Mouse (Mus musculus) intestine, embryonic 16.5 days (tissue): Measurements from ENCODE around the gene Plvap. TPM values are rescaled to one million over a fixed set of nuclear protein-coding genes. Genes with fewer than 3 reads are reported as not detected.

Experiments
- ATAC-seq: fragments of 200-750 bp; cut with Nextera tagmentation; 2 replicates; pipeline ENCODE4 v1.8.0; 2017; ENCODE audit warnings: moderate TSS enrichment, moderate library complexity
- H3K27ac ChIP-seq: fragments of 300-500 bp; sonication (generic); 2 replicates; pipeline ENCODE4 v1.5.1; 2014; ENCODE audit warnings: mild to moderate bottlenecking, low read length
- H3K27me3 ChIP-seq: fragments of 300-500 bp; sonication (generic); replicated peaks from 2 replicates; pipeline ENCODE4 v1.6.1; 2014; ENCODE audit warnings: low read length, control low read depth, mixed read lengths; ENCODE audit not compliant: control insufficient read depth, insufficient read depth
- H3K36me3 ChIP-seq: fragments of 300-500 bp; sonication (generic); 2 replicates; pipeline ENCODE4 v1.6.1; 2014; ENCODE audit warnings: low read length, control low read depth; ENCODE audit not compliant: control insufficient read depth, insufficient read depth
- H3K4me1 ChIP-seq: fragments of 300-500 bp; sonication (generic); 2 replicates; pipeline ENCODE4 v1.6.1; 2014; ENCODE audit warnings: low read length, control low read depth, mixed read lengths; ENCODE audit not compliant: control insufficient read depth, insufficient read depth
- H3K4me2 ChIP-seq: fragments of 300-500 bp; sonication (generic); 2 replicates; pipeline ENCODE4 v1.6.1; 2014; ENCODE audit warnings: low read depth, low read length, control low read depth
- H3K4me3 ChIP-seq: fragments of 300-500 bp; sonication (generic); 2 replicates; pipeline ENCODE4 v1.5.1; 2014; ENCODE audit warnings: mild to moderate bottlenecking, low read length
- H3K9ac ChIP-seq: fragments of 300-500 bp; sonication (generic); 2 replicates; pipeline ENCODE4 v1.6.1; 2014; ENCODE audit warnings: low read depth, low read length
- H3K9me3 ChIP-seq: fragments of 300-500 bp; sonication (generic); 2 replicates; pipeline ENCODE4 v1.6.1; 2016; ENCODE audit warnings: low read length, control low read depth; ENCODE audit not compliant: control insufficient read depth
- WGBS: fragments of 180-500 bp; shearing (Covaris S2); extraction: QIAGEN DNeasy Blood & Tissue Kit; methylation state at CpG from one replicate; pipeline ENCODE4 v1.1.7; 2014; 5-methylcytosine and 5-hydroxymethylcytosine counted together
- polyA plus RNA-seq: library from polyadenylated mRNA; unstranded; fragments of >200 nt; fragmentation: Nextera tagmentation; extraction: Ambion mirVana; gene quantifications from 2 replicates; pipeline ENCODE4 v1.2.1, GENCODE M21; 2015

The Plvap gene
- polyA plus RNA-seq, 1 experiment from 2014 or later: 70.9 TPM

- no peaks in the 10 kb centered on the region for H3K9me3 ChIP-seq
- no peak overlapping the region for H3K9ac ChIP-seq
- no peak overlapping the region for H3K4me3 ChIP-seq
- H3K4me2 ChIP-seq: no peak overlapping the region
- 43% methylated on average over 22 of the region's 22 CpGs for WGBS
- H3K4me1 ChIP-seq: no peaks in the 10 kb centered on the region
- peak; percentile 32; the same call in 1 of the 2 replicates for ATAC-seq
- H3K36me3 ChIP-seq: peaks cover 7% of the 10 kb centered on the region
- H3K27ac ChIP-seq: no peak overlapping the region
- no peaks in the 10 kb centered on the region for H3K27me3 ChIP-seq
Observed at GRCm38 (mm10) chr8:71456906-71457305, 54.6 kb downstream of the Plvap start.

GRCm38 (mm10) chr8:71454668-71455067 lies 56.9 kb downstream of the Plvap start:
- whole genome bisulfite sequencing: 82% methylated on average over 8 of the region's 8 CpGs
- Histone ChIP-seq H3K27ac (no peak overlapping the region), H3K27me3 (no peaks in the 10 kb centered on the region)

GRCm38 (mm10) chr8:71452669-71453068 lies 58.9 kb downstream of the Plvap start:
- Histone ChIP-seq H3K9me3 (no peaks in the 10 kb centered on the region), H3K4me2 (no peak overlapping the region), H3K36me3 (no peaks in the 10 kb centered on the region), H3K27me3 (no peaks in the 10 kb centered on the region), H3K4me1 (no peaks in the 10 kb centered on the region), H3K4me3 (no peak overlapping the region), H3K27ac (no peak overlapping the region), H3K9ac (no peak overlapping the region)
- ATAC-seq: no peak
- 61% methylated on average over 2 of the region's 2 CpGs for WGBS

More at GRCm38 (mm10) chr8:71454668-71455067, 56.9 kb downstream of the Plvap start:
- ATAC-seq: no peak
- Histone ChIP-seq H3K9ac (no peak overlapping the region), H3K36me3 (no peaks in the 10 kb centered on the region; the same call in 1 of the 2 replicates), H3K4me2 (no peak overlapping the region), H3K4me1 (no peaks in the 10 kb centered on the region), H3K9me3 (no peaks in the 10 kb centered on the region), H3K4me3 (no peak overlapping the region)

GRCm38 (mm10) chr8:71451777-71452176 lies 59.8 kb downstream of the Plvap start:
- no peaks in the 10 kb centered on the region for H3K27me3 ChIP-seq
- no peaks in the 10 kb centered on the region for H3K9me3 ChIP-seq
- ATAC-seq: no peak

GRCm38 (mm10) chr8:71451337-71451736 lies 60.2 kb downstream of the Plvap start:
- Histone ChIP-seq H3K9me3 (no peaks in the 10 kb centered on the region), H3K4me2 (no peak overlapping the region), H3K9ac (no peak overlapping the region), H3K4me1 (no peaks in the 10 kb centered on the region), H3K27me3 (no peaks in the 10 kb centered on the region), H3K4me3 (no peak overlapping the region), H3K36me3 (no peaks in the 10 kb centered on the region), H3K27ac (no peak overlapping the region)
- no peak for ATAC-seq
- 61% methylated on average over 4 of the region's 4 CpGs for WGBS

More at GRCm38 (mm10) chr8:71451777-71452176, 59.8 kb downstream of the Plvap start:
- Histone ChIP-seq H3K4me2 (no peak overlapping the region), H3K4me3 (no peak overlapping the region), H3K27ac (no peak overlapping the region), H3K9ac (no peak overlapping the region), H3K4me1 (no peaks in the 10 kb centered on the region), H3K36me3 (no peaks in the 10 kb centered on the region)
- 44% methylated on average over 11 of the region's 11 CpGs for WGBS

Other genes with a start within 250 kb of the Plvap start
- 11.6 and 12.4 TPM in 2 replicates for gene Myo9b, start 239.0 kb downstream of the Plvap start, polyA plus RNA-seq
- gene Haus8, start 238.8 kb downstream of the Plvap start, polyA plus RNA-seq: 43.6 and 48.4 TPM in 2 replicates
- 89.5 and 95.8 TPM in 2 replicates for gene Use1, start 144.9 kb downstream of the Plvap start, polyA plus RNA-seq
- 6.3 and 8.5 TPM in 2 replicates for gene Ocel1, start 140.5 kb downstream of the Plvap start, polyA plus RNA-seq
- gene Nr2f6, start 129.8 kb downstream of the Plvap start, polyA plus RNA-seq: 35.8 and 51.1 TPM in 2 replicates
- gene Ushbp1, start 116.0 kb downstream of the Plvap start, polyA plus RNA-seq: 10.8 and 10.9 TPM in 2 replicates
- gene Babam1, start 114.9 kb downstream of the Plvap start, polyA plus RNA-seq: 84.7 and 86.9 TPM in 2 replicates
- 32.0 and 39.4 TPM in 2 replicates for gene Ankle1, start 105.7 kb downstream of the Plvap start, polyA plus RNA-seq
- gene Abhd8, start 48.1 kb downstream of the Plvap start, polyA plus RNA-seq: 24.0 and 25.1 TPM in 2 replicates
- gene Mrpl34, start 46.8 kb downstream of the Plvap start, polyA plus RNA-seq: 224 and 234 TPM in 2 replicates
- 88.1 and 91.7 TPM in 2 replicates for gene Dda1, start 42.6 kb downstream of the Plvap start, polyA plus RNA-seq
- gene Ano8, start 25.8 kb downstream of the Plvap start, polyA plus RNA-seq: 0.20 and 0.43 TPM in 2 replicates
- 14.0 and 14.9 TPM in 2 replicates for gene Gtpbp3, start 23.6 kb downstream of the Plvap start, polyA plus RNA-seq
- gene Ccdc194, start 14.0 kb upstream of the Plvap start, polyA plus RNA-seq: 0.26 and 0.28 TPM in 2 replicates
- gene Bst2, start 25.7 kb upstream of the Plvap start, polyA plus RNA-seq: 38.8 and 42.0 TPM in 2 replicates
- gene Mvb12a, start 31.2 kb upstream of the Plvap start, polyA plus RNA-seq: 126 and 130 TPM in 2 replicates
- gene Tmem221, start 47.1 kb upstream of the Plvap start, polyA plus RNA-seq: 1.3 and 1.8 TPM in 2 replicates
- 0.06 TPM in 1 of 2 replicates, not detected in the other for gene Nxnl1, start 54.8 kb upstream of the Plvap start, polyA plus RNA-seq
- gene Slc27a1, start 57.1 kb upstream of the Plvap start, polyA plus RNA-seq: 21.0 and 24.3 TPM in 2 replicates
- 244 and 252 TPM in 2 replicates for gene Pgls, start 80.4 kb upstream of the Plvap start, polyA plus RNA-seq
- gene Fam129c, start 85.9 kb upstream of the Plvap start, polyA plus RNA-seq: 3.0 and 3.5 TPM in 2 replicates
- 68.0 and 70.5 TPM in 2 replicates for gene Colgalt1, start 99.2 kb upstream of the Plvap start, polyA plus RNA-seq
- gene Unc13a, start 160.0 kb upstream of the Plvap start, polyA plus RNA-seq: 0.98 and 1.2 TPM in 2 replicates
- 11.5 and 13.5 TPM in 2 replicates for gene Jak3, start 164.5 kb upstream of the Plvap start, polyA plus RNA-seq
- gene Insl3, start 177.5 kb upstream of the Plvap start, polyA plus RNA-seq: 2.4 and 2.5 TPM in 2 replicates
- 19.2 and 20.9 TPM in 2 replicates for gene B3gnt3, start 190.0 kb upstream of the Plvap start, polyA plus RNA-seq
- gene Fcho1, start 214.0 kb upstream of the Plvap start, polyA plus RNA-seq: 5.0 and 6.4 TPM in 2 replicates